Mouse (Mus musculus): ENCODE results near the gene Pdzd2.

Pdzd2 gene

GRCm38 (mm10) chr15:12732613-12733012 is 7.1 kb downstream of the Pdzd2 start:
- no peak for DNase-seq

DNA sequence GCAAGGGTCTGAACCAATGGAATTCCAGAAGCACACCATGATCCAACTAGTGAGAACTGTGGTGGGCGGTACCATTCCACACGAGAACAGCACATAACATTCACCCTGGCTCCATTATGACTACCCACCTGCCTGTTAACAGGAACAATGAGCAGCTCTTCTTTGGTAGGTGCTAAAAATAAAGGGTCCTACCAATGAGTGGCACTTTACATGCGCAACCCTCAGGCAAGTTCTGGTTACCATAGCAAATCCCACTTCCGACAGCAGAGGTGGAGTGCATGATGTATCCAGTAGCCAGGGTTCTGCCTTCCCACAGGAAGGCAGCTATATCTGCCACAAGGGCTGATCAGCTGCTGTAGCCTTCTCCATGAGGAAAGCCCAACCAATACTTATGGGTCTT is 11.3 kb downstream of the Pdzd2 start:
- DNase-seq = no peak

GRCm38 (mm10) chr15:12725256-12725655 is 14.5 kb downstream of the Pdzd2 start:
- no peak for DNase-seq

DNA sequence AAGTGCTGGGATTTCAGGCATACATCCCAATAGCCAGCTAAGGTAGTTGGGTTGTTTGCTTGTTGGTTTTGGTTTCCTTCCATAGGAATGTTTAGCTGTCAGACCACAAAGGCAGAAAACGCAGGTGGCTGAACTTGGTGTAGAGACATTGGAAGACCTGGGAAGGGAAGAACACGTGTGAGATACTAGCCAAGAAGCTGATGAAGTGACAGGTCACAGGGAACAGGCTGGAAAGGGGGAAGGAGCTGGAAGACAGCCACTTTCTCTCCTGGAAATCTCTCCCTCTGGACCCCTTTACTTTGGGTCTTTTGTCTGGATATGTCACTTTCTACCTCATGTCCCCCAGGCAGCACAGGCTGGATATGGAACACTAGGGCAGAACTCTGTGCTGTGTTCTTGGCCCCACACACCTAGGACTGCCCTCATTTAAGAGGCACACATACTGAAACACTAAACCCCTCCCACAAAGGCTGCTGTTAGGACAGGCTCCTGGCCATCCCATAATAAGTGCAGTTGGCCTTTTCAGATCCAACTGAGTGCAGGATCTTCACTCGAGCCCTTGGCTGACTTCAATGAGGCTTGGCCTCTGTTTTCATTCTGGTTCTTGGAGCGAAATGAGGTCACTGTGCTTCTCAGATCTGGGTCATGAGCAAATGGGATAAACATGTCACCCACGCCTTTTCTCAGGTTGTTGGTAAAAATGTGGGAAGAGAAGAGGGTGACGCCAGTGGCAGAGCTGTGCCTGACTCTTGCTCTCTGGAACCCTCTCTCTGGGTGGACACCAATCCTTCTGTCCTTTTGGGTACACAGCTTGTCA is 17.8 kb downstream of the Pdzd2 start:
- peak; percentile 9 to 43 for DNase-seq

DNA sequence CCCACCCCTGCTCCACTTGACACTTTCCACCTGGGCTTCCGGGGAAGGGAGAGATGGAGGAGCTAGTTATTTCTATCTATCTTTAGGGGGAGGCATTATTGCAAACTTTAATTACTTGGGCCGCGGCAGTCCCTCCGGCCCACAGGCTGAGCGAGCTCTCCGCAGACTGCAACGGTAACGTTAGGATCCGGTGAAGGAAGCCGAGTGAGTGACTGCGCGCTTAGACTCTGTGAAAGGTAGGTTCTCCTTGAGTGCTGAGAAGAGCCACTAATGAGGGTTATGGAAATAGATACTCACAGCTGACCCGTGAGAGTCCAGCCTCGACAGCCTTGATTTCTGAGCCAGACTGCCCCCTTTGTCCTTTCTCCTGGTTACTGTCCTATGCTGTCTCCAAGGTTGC is 20.9 kb downstream of the Pdzd2 start:
- DNase-seq = no peak

GRCm38 (mm10) chr15:12717410-12717809 is 22.3 kb downstream of the Pdzd2 start:
- no peak for DNase-seq

DNA sequence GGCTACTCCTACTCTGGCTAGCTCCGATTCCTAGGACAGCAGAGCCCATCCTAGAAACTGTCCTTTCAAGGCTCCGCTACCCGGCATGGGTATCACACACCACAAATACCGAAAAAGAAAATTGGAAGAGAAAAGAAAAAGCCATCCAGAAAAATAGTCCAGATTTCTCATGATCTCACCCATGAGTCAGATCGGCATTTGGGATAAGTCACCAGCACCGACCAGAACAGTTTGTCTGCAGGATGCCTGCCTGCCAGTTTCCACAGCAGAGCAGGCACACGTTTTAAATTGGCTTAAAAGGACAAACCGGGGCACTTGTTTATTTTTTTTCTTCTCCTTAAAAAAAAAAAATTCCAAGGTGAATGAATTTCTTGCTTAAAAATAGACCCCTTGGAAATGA is 22.8 kb downstream of the Pdzd2 start:
- no peak for DNase-seq

DNA sequence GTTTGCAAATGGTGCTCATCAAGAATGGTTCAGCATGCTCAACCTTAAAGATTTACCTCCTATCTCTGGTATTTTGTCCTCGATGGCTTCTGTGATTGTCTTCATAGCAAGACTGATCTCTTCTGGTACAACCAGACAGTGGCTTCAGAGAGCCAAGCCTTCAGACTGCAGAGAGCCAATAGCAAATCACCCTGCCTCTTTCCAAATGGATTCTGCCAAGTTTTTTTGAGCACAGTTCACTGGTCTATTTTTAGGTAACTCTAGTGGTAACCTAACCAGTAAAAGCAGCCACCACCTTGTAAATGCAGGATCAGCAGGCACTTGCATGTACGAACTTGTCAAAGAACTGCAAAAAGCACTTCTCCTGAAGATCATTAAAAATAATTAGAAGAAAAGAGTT is 25.4 kb downstream of the Pdzd2 start:
- DNase-seq = no peak

DNA sequence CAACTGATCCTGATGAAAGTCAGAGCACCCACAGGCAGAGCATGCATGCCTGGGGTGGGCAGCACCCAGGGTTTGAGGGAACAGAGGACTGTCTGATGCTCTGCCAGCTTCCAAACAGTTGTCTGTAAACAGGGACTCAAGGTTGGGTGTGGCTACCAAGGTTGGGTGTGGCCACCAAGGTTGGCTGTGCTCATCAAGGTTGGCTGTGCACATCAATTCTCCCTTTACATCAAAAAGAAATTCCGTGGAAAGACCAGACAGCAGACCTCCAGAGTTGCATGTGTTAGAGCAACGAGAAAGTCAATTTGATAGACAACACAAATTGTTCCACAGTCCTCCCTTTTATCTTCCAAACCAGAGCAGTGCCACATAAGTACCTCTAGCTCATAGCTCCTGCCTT is 26.5 kb downstream of the Pdzd2 start:
- DNase-seq = no peak

GRCm38 (mm10) chr15:12710036-12710435 is 29.7 kb downstream of the Pdzd2 start:
- no peak for DNase-seq

- no peak for DNase-seq
Observed at GRCm38 (mm10) chr15:12708297-12708696, 31.4 kb downstream of the Pdzd2 start.

GRCm38 (mm10) chr15:12706902-12707301 is 32.8 kb downstream of the Pdzd2 start:
- DNase-seq = no peak

- no peak for DNase-seq
Observed at GRCm38 (mm10) chr15:12700367-12700766, 39.4 kb downstream of the Pdzd2 start.

- DNase-seq = no peak
Observed at GRCm38 (mm10) chr15:12697741-12698140, 42.0 kb downstream of the Pdzd2 start.

DNA sequence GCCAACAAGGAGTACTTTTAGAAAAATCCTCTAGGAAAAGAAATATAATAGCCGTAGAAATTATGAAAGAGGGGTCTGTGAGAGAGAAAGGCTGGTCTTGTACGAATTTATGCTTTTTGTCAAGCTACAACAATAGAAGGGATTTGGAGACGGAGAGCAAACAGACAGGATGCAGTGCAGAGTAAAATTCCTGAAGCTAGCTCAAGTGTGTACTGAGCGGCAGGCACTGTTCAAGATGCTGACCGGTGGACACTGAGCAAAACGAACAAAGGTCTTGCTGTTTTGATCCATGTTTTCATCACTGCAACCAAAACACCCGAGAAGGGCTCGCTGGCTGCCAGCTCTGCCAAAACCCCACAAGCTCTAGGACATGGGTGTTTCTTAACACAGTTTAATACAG is 42.8 kb downstream of the Pdzd2 start:
- no peak for DNase-seq

DNA sequence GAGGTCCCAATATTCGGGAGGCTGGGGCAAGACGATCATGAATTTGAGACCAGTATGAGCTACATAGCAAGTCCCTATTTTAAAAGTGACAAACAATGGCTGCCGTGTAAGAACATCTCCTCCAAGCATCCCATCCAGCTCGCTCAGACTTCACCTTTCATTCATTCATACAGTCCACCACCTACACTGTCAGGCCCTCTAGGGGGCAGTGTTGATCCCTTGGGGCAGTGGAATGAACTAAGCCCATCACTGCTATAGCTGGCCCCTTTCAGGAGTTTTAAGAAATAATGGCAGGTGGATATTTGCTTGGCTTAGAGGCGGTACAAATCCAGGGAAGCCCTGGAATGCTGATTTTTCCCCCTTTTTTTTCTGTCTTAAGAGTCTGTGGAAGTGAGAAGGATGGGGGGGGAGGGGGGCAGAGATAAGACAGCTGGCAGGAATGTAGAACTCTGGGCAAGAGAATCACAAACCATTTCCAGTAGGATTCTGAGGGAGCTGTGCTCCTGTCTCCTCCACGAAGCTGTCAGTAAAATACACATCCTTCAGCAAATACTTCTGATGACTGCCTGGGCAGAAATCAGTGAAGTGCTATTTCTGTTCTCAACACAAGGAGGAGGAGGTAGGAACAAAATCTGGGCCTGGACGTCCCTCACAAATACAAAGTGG is 49.9 kb downstream of the Pdzd2 start:
- peak in 1 of 2 experiments; percentile 4 for DNase-seq

GRCm38 (mm10) chr15:12682549-12682948 is 57.2 kb downstream of the Pdzd2 start:
- no peak for DNase-seq

- DNase-seq = no peak
Observed at GRCm38 (mm10) chr15:12681891-12682290, 57.8 kb downstream of the Pdzd2 start.

- DNase-seq = peak in 1 of 2 experiments; percentile 10
Observed at GRCm38 (mm10) chr15:12680750-12681149, 59.0 kb downstream of the Pdzd2 start.

DNA sequence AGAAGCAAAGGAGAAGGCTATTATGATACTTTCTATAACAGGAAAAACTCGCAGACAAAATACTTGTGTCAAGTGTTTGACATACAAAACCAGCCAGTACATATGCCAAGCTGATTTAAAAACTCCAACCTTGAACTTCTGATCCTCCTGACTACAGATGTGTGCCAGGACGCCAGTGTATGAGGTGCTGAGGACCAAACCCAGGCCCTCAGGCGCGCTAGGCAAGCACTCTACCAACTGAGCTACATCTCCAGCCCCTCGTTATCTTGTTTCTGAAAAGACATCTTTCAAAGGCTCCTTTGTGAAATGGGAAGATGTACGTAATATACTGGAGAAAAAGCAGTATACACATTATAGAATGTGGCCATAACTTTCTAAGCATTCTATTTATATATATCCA is 59.7 kb downstream of the Pdzd2 start:
- no peak for DNase-seq

DNA sequence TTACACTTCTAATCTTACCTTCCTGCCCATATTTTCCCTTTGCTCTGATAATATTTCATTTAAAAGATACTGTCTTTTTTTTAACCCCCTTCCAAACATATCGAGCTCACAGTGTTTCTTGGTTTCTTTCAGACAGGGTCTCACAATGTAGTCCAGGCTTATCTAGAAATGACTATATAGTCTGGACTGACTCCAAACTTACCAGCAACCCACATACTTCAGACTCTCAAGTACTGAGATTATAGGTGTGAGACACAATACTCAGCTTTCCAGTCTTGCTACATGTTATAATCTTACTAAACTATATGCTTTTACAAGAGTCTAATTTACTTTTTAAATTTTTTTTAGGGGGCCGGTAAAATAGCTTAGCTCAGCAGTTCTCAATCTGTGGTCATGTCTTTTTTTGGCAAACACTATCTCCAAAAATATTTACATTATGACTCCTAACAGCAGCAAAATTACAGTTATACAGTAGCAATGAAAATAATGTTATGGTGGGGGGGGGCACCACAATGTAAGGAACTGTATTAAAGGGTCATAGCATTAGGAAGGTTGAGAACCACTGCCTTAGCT is 61.1 kb downstream of the Pdzd2 start:
- no peak for DNase-seq

DNA sequence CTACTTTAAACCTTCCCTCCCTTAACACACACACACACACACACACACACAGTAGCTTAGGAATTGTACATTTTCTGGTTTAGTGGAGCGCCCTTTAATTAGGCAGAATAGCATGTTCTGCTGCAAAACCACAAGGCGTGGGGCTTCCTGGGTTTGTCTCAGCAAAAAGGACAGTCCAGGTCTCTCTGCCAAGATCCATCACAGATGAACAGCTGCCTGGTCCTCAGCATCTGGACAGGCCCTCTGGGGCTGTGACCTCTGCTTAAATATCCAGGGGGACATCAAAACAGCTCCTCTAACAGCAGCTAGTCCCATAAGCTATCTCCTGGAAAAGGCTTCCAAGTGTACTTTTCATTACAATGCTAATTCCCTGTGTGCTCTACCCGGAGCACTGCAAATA is 64.4 kb downstream of the Pdzd2 start:
- no peak for DNase-seq

- DNase-seq = no peak
Observed at GRCm38 (mm10) chr15:12674026-12674425, 65.7 kb downstream of the Pdzd2 start.
